19 mouse cellular contexts compared by ENCODE assay signal in genomic region chr7:130827844-130828403, GRCm38 (mm10). TPM values are rescaled to one million over a fixed set of nuclear protein-coding genes. Genes with fewer than 3 reads are reported as not detected.
DNase-seq lines count a peak whose midpoint lies in the region; ATAC-seq lines count a peak whose summit lies in the region.
"Had no signal": no experiment of that assay in that cellular context is flagged by ENCODE, and none has a peak within 500 bp of the region (broad histone marks: within the 10 kb centered on the region; RNA-seq: fewer than 3 reads in every experiment).

No protein-coding gene starts in this region.

- H3K9ac ChIP-seq in lung, embryonic 15.5 days = no peak overlapping the region
- no peak overlapping the region for H3K9ac ChIP-seq in midbrain, embryonic 11.5 days (ENCODE audit: low read length)
- H3K9ac ChIP-seq: embryonic facial prominence, embryonic 13.5 days; forebrain, embryonic 15.5 days; hindbrain, embryonic 12.5 days; liver, embryonic 12.5 days; neural tube, embryonic 12.5 days had no signal

- no peak for DNase-seq in lung, postnatal 4 days
- peak; percentile 2 to 7 for DNase-seq in B cell, adult 2 months
- DNase-seq in midbrain, embryonic 11.5 days (ENCODE audit: low spot score, missing footprints) = no peak
- DNase-seq in right cerebral cortex, postnatal 25 days = no peak

- WGBS in lung, embryonic 15.5 days = 70% methylated on average over 9 of the region's 9 CpGs
- WGBS in midbrain, embryonic 11.5 days = 92% methylated on average over 9 of the region's 9 CpGs

- 0 out of 2 replicates have a peak, but pooled peaks cover 6% of the 10 kb centered on the region for H3K4me1 ChIP-seq in lung, embryonic 15.5 days
- H3K4me1 ChIP-seq in midbrain, embryonic 11.5 days (ENCODE audit: control insufficient read depth, insufficient read depth, low read length) = no peaks in the 10 kb centered on the region
- H3K4me1 ChIP-seq: forebrain, embryonic 15.5 days; hindbrain, embryonic 12.5 days; liver, embryonic 12.5 days had no signal

- ATAC-seq in lung, embryonic 15.5 days (ENCODE audit: borderline replicate concordance, extremely low read depth, low FRiP score, low TSS enrichment) = 0 out of 2 replicates have a peak, but pooled peaks have one; percentile 15
- peak; percentile 88 for ATAC-seq in activated CD4-positive, CD25-positive, alpha-beta regulatory T cell, adult 4 months
- ATAC-seq in neutrophil, adult 5-6 weeks (ENCODE audit: extremely low read depth, insufficient number of reproducible peaks, low FRiP score, poor library complexity, severe bottlenecking) = 0 out of 2 replicates have a peak, but pooled peaks have one; percentile 2
- ATAC-seq in midbrain, embryonic 11.5 days (ENCODE audit: low FRiP score) = no peak
- ATAC-seq: forebrain, embryonic 15.5 days; intestine, embryonic 16.5 days; liver, embryonic 12.5 days; midbrain, embryonic 16.5 days had no signal

- no peaks in the 10 kb centered on the region for H3K27me3 ChIP-seq in lung, embryonic 15.5 days
- H3K27me3 ChIP-seq in midbrain, embryonic 11.5 days (ENCODE audit: control insufficient read depth, insufficient read depth, low read length) = no peaks in the 10 kb centered on the region
- H3K27me3 ChIP-seq: embryonic facial prominence, embryonic 13.5 days; forebrain, embryonic 15.5 days; hindbrain, embryonic 12.5 days; neural tube, embryonic 12.5 days had no signal

- no peaks in the 10 kb centered on the region for H3K9me3 ChIP-seq in lung, embryonic 15.5 days
- no peaks in the 10 kb centered on the region for H3K9me3 ChIP-seq in midbrain, embryonic 11.5 days (ENCODE audit: control insufficient read depth, low read length)
- H3K9me3 ChIP-seq: embryonic facial prominence, embryonic 13.5 days; forebrain, embryonic 15.5 days; hindbrain, embryonic 12.5 days; liver, embryonic 12.5 days; neural tube, embryonic 12.5 days had no signal

- no peak overlapping the region for H3K4me3 ChIP-seq in lung, embryonic 15.5 days
- H3K4me3 ChIP-seq in midbrain, embryonic 11.5 days (ENCODE audit: low read depth, low read length) = no peak overlapping the region
- H3K4me3 ChIP-seq: embryonic facial prominence, embryonic 13.5 days; forebrain, embryonic 15.5 days; hindbrain, embryonic 12.5 days; liver, embryonic 12.5 days; neural tube, embryonic 12.5 days had no signal

- no peak overlapping the region for H3K27ac ChIP-seq in lung, embryonic 15.5 days
- H3K27ac ChIP-seq in midbrain, embryonic 11.5 days (ENCODE audit: low read depth, low read length) = no peak overlapping the region
- H3K27ac ChIP-seq: embryonic facial prominence, embryonic 13.5 days; forebrain, embryonic 15.5 days; hindbrain, embryonic 12.5 days; liver, embryonic 12.5 days; neural tube, embryonic 12.5 days had no signal

- peak overlapping the region; percentile 10; the same call in 1 of the 2 replicates for H3K4me2 ChIP-seq in lung, embryonic 15.5 days
- no peak overlapping the region for H3K4me2 ChIP-seq in midbrain, embryonic 11.5 days
- H3K4me2 ChIP-seq: embryonic facial prominence, embryonic 13.5 days; forebrain, embryonic 15.5 days; heart, embryonic 11.5 days; hindbrain, embryonic 12.5 days; liver, embryonic 12.5 days; neural tube, embryonic 12.5 days had no signal

- H3K36me3 ChIP-seq in lung, embryonic 15.5 days = no peaks in the 10 kb centered on the region
- H3K36me3 ChIP-seq in midbrain, embryonic 11.5 days (ENCODE audit: control insufficient read depth, insufficient read depth, low read length) = no peaks in the 10 kb centered on the region
- H3K36me3 ChIP-seq: embryonic facial prominence, embryonic 13.5 days; forebrain, embryonic 15.5 days; hindbrain, embryonic 12.5 days; liver, embryonic 12.5 days; neural tube, embryonic 12.5 days had no signal

RNA-seq across cellular contexts. Expression of gene Plekha1, which starts 37.6 kb away (rescaled TPM):
- polyA plus RNA-seq in lung, embryonic 15.5 days (2015; fragmentation: Nextera tagmentation; extraction: Ambion mirVana) = 59.7 and 61.4 TPM in 2 replicates
- 10 to 100 TPM; 18.9 to 21.7 TPM for polyA plus RNA-seq in activated CD4-positive, CD25-positive, alpha-beta regulatory T cell, adult 4 months (2017; shearing (Covaris generic))
- 50.3 and 52.4 TPM in 2 replicates for total RNA-seq in neutrophil, adult 5-6 weeks (2017)
- polyA plus RNA-seq in midbrain, embryonic 11.5 days (2014; fragmentation: Nextera tagmentation; extraction: Ambion mirVana) = 37.6 and 40.8 TPM in 2 replicates

RNA-seq across cellular contexts. Expression of gene Btbd16, which starts 54.1 kb away (rescaled TPM):
- polyA plus RNA-seq in lung, embryonic 15.5 days (2015; fragmentation: Nextera tagmentation; extraction: Ambion mirVana) = not detected in 2 replicates
- polyA plus RNA-seq in activated CD4-positive, CD25-positive, alpha-beta regulatory T cell, adult 4 months (2017; shearing (Covaris generic)) = 1 to 10 TPM; 2.2 to 4.2 TPM
- total RNA-seq in neutrophil, adult 5-6 weeks (2017) = not detected in 2 replicates
- not detected in 2 replicates for polyA plus RNA-seq in midbrain, embryonic 11.5 days (2014; fragmentation: Nextera tagmentation; extraction: Ambion mirVana)
- total RNA-seq: adrenal gland, postnatal 25 days; gastrocnemius, adult 18-20 months had no signal
- polyA plus RNA-seq: embryonic facial prominence, embryonic 13.5 days; forebrain, embryonic 15.5 days; heart, embryonic 11.5 days; hindbrain, embryonic 12.5 days; kidney, embryonic 16.5 days; limb, embryonic 11.5 days; liver, embryonic 12.5 days; midbrain, embryonic 16.5 days had no signal

Comparison
In these comparisons a context has a peak if more than half of its experiments do, and no peak if none do; other contexts are left out.
1. DNase-seq: peak in B cell, adult 2 months (2 of 2); none in lung, postnatal 4 days (0 of 2), midbrain, embryonic 11.5 days (single experiment) and right cerebral cortex, postnatal 25 days (single experiment).